Mouse (Mus musculus) heart, embryonic 14.5 days (tissue): ENCODE measurements around the gene Cuedc2. TPM values are rescaled to one million over a fixed set of nuclear protein-coding genes. Genes with fewer than 3 reads are reported as not detected.
A peak's percentile ranks its signal among the peaks of the same experiment; 100 is the strongest.

Experiments
- ATAC-seq: fragments of 200-750 bp; cut with Nextera tagmentation; 2 replicates; pipeline ENCODE4 v1.8.0; 2017; ENCODE audit warnings: low read depth, moderate TSS enrichment; ENCODE audit not compliant: insufficient number of reproducible peaks, insufficient read depth, low FRiP score
- H3K27ac ChIP-seq, 2 experiments: fragments of 200-500 bp in 1 of 2; fragments of 300-500 bp in 1 of 2; sonication (generic) in 1 of 2; replicated peaks in 1 of 2; 2 replicates each; pipeline ENCODE4 v1.5.1; 2012 to 2014; ENCODE audit warnings: low read depth in 2 of 2, low read length in 2 of 2, control low read depth in 1 of 2, mild to moderate bottlenecking in 1 of 2, mixed read lengths in 1 of 2; ENCODE audit not compliant: control insufficient read depth in 1 of 2, insufficient read depth in 1 of 2
- H3K27me3 ChIP-seq: fragments of 300-500 bp; sonication (generic); 2 replicates; pipeline ENCODE4 v1.6.1; 2014; ENCODE audit warnings: mild to moderate bottlenecking, low read length, control low read depth; ENCODE audit not compliant: control insufficient read depth, insufficient read depth
- H3K36me3 ChIP-seq: fragments of 300-500 bp; sonication (generic); 2 replicates; pipeline ENCODE4 v1.6.1; 2014; ENCODE audit warnings: mild to moderate bottlenecking, control low read depth, low read length, mixed read lengths; ENCODE audit not compliant: control insufficient read depth, insufficient read depth
- H3K4me1 ChIP-seq, 2 experiments: fragments of 200-500 bp in 1 of 2; fragments of 300-500 bp in 1 of 2; sonication (generic) in 1 of 2; 2 replicates each; pipeline ENCODE4 v1.6.1; 2012 to 2014; ENCODE audit warnings: low read length in 2 of 2, control low read depth in 1 of 2, mixed read lengths in 1 of 2; ENCODE audit not compliant: control insufficient read depth in 2 of 2, insufficient read depth in 2 of 2
- H3K4me2 ChIP-seq: fragments of 300-500 bp; sonication (generic); 2 replicates; pipeline ENCODE4 v1.6.1; 2014; ENCODE audit warnings: mild to moderate bottlenecking, low read length
- H3K4me3 ChIP-seq, 2 experiments: fragments of 200-500 bp in 1 of 2; fragments of 300-500 bp in 1 of 2; sonication (generic) in 1 of 2; 2 replicates each; pipeline ENCODE4 v1.5.1; 2012 to 2014; ENCODE audit warnings: low read length in 2 of 2, mild to moderate bottlenecking in 2 of 2, control low read depth in 1 of 2, low read depth in 1 of 2, moderate library complexity in 1 of 2; ENCODE audit not compliant: control insufficient read depth in 1 of 2, insufficient read depth in 1 of 2
- H3K9ac ChIP-seq: fragments of 300-500 bp; sonication (generic); 2 replicates; pipeline ENCODE4 v1.6.1; 2014; ENCODE audit warnings: mild to moderate bottlenecking, low read length
- H3K9me3 ChIP-seq: fragments of 300-500 bp; sonication (generic); 2 replicates; pipeline ENCODE4 v1.6.1; 2016; ENCODE audit warnings: low read length, control low read depth; ENCODE audit not compliant: control insufficient read depth
- WGBS: fragments of 180-500 bp; shearing (Covaris S2); extraction: QIAGEN DNeasy Blood & Tissue Kit; methylation state at CpG from one replicate; pipeline ENCODE4 v1.1.7; 2014; 5-methylcytosine and 5-hydroxymethylcytosine counted together
- polyA plus RNA-seq: library from polyadenylated mRNA; unstranded; fragments of >200 nt; fragmentation: Nextera tagmentation; extraction: Ambion mirVana; gene quantifications from 2 replicates; pipeline ENCODE4 v1.2.1, GENCODE M21; 2014

Gene Cuedc2
- polyA plus RNA-seq, 1 experiment from 2014 or later, result 125 TPM

GRCm38 (mm10) chr19:46363294-46364009 lies 24.9 kb upstream of the Cuedc2 start:
- no peak overlapping the region for H3K9ac ChIP-seq
- no peak for ATAC-seq
- H3K4me3 ChIP-seq, result no peak overlapping the region
- no peaks in the 10 kb centered on the region for H3K36me3 ChIP-seq
- H3K4me2 ChIP-seq, result no peak overlapping the region
- H3K27me3 ChIP-seq, result peaks cover 2% of the 10 kb centered on the region
- H3K9me3 ChIP-seq, result no peaks in the 10 kb centered on the region
- no peaks in the 10 kb centered on the region for H3K4me1 ChIP-seq
- 77% methylated on average over 11 of the region's 11 CpGs for WGBS
- no peak overlapping the region for H3K27ac ChIP-seq

GRCm38 (mm10) chr19:46362104-46362503 lies 23.6 kb upstream of the Cuedc2 start:
- Histone ChIP-seq H3K4me1 (peaks cover 0 to 4% of the 10 kb centered on the region in 2 experiments; a peak in 1 of 4 replicates), H3K27ac (no peak overlapping the region), H3K4me2 (no peak overlapping the region), H3K9ac (no peak overlapping the region), H3K4me3 (no peak overlapping the region), H3K27me3 (peaks cover 15% of the 10 kb centered on the region), H3K36me3 (no peaks in the 10 kb centered on the region), H3K9me3 (no peaks in the 10 kb centered on the region)
- WGBS, result 75% methylated on average over 8 of the region's 8 CpGs
- no peak for ATAC-seq

GRCm38 (mm10) chr19:46358381-46358780 lies 19.9 kb upstream of the Cuedc2 start:
- Histone ChIP-seq H3K36me3 (no peaks in the 10 kb centered on the region), H3K9ac (no peak overlapping the region), H3K27ac (0 out of 4 replicates have a peak overlapping the region, but pooled peaks have one; percentile 18 to 62), H3K27me3 (peaks cover 18% of the 10 kb centered on the region), H3K4me1 (peaks cover 2 to 4% of the 10 kb centered on the region in 2 experiments; a peak in 1 of 4 replicates), H3K4me2 (peak overlapping the region; percentile 79; the same call in 1 of the 2 replicates), H3K4me3 (no peak overlapping the region), H3K9me3 (no peaks in the 10 kb centered on the region)
- WGBS, result 56% methylated on average over 4 of the region's 4 CpGs
- ATAC-seq, result no peak

GRCm38 (mm10) chr19:46357344-46358280 lies 19.1 kb upstream of the Cuedc2 start:
- Histone ChIP-seq H3K4me3 (peak overlapping the region; percentile 50 to 52; a peak in 3 of 4 replicates), H3K9ac (peak overlapping the region; percentile 65), H3K9me3 (no peaks in the 10 kb centered on the region), H3K4me1 (peaks cover 2 to 4% of the 10 kb centered on the region in 2 experiments; a peak in 1 of 4 replicates), H3K36me3 (no peaks in the 10 kb centered on the region), H3K4me2 (peak overlapping the region; percentile 79), H3K27me3 (peaks cover 22% of the 10 kb centered on the region), H3K27ac (peak overlapping the region; percentile 18 to 62; a peak in 3 of 4 replicates)
- no peak for ATAC-seq
- WGBS, result 18% methylated on average over 25 of the region's 25 CpGs

- under 1% methylated on average over 29 of the region's 29 CpGs for WGBS
- ATAC-seq, result peak; percentile 75
- Histone ChIP-seq H3K4me3 (peak overlapping the region; percentile 50 to 52), H3K27me3 (peaks cover 22% of the 10 kb centered on the region), H3K4me2 (peak overlapping the region; percentile 79), H3K4me1 (peaks cover 2 to 4% of the 10 kb centered on the region in 2 experiments; a peak in 1 of 4 replicates), H3K9me3 (no peaks in the 10 kb centered on the region), H3K36me3 (no peaks in the 10 kb centered on the region), H3K9ac (peak overlapping the region; percentile 65), H3K27ac (no peak overlapping the region)
These were observed 18.2 kb upstream of the Cuedc2 start for GRCm38 (mm10) chr19:46356701-46357138.

- WGBS, result 49% methylated on average over 10 of the region's 10 CpGs
- ATAC-seq, result no peak
- Histone ChIP-seq H3K9ac (peak within 1 kb of the TSS; percentile 83), H3K27me3 (peaks cover 15% of the 10 kb centered on the region), H3K4me3 (peak within 1 kb of the TSS; percentile 68 to 73), H3K4me1 (peaks cover 2 to 3% of the 10 kb centered on the region in 2 experiments; a peak in 1 of 4 replicates), H3K9me3 (no peaks in the 10 kb centered on the region), H3K4me2 (peak within 1 kb of the TSS; percentile 98), H3K27ac (peak within 1 kb of the TSS in 1 of 2 experiments; percentile 67; a peak in 1 of 4 replicates), H3K36me3 (no peaks in the 10 kb centered on the region)
These were observed 11.8 kb upstream of the Cuedc2 start, which contains the start of gene 2310034G01Rik for GRCm38 (mm10) chr19:46350168-46350932. 2310034G01Rik (minus strand) TSS chr19:46350302.
